Mouse (Mus musculus) ES-Bruce4 (cell line): ENCODE data around the gene 4930558K02Rik.

Experiments
- CTCF ChIP-seq: IDR thresholded peaks from one replicate; pipeline ENCODE4 v1.8.1; 2011; ENCODE audit warnings: low read depth, low read length
- EP300 ChIP-seq: IDR thresholded peaks from 2 replicates; pipeline ENCODE4 v1.6.1; 2011; ENCODE audit warnings: low read depth, low read length; ENCODE audit not compliant: insufficient read depth
- POLR2A ChIP-seq: IDR thresholded peaks from one replicate; pipeline ENCODE4 v1.8.1; 2011; ENCODE audit warnings: low read length; ENCODE audit not compliant: insufficient read depth

- no peak for TF ChIP-seq POLR2A
- TF ChIP-seq CTCF: no peak
- no peak for TF ChIP-seq EP300
Measured at GRCm38 (mm10) chr1:161955846-161956245, 23.6 kb downstream of the 4930558K02Rik start.
